Mouse (Mus musculus) small intestine, adult 2 months (tissue): ENCODE measurements around the gene Prr5l. TPM values are rescaled to one million over a fixed set of nuclear protein-coding genes. Genes with fewer than 3 reads are reported as not detected.
"Not testable (repeated sequence)": the region's sequence is repeated elsewhere in the genome, so short reads cannot be mapped to it uniquely, and the experiment has no call there.

ENCODE experiments used
- H3K27ac ChIP-seq: fragments of 200-500 bp; 2 replicates; pipeline ENCODE4 v1.5.1; 2012; ENCODE audit warnings: low read depth, low read length, control low read depth, inconsistent platforms; ENCODE audit not compliant: insufficient read depth
- H3K27me3 ChIP-seq: fragments of 200-500 bp; 2 replicates; pipeline ENCODE4 v1.6.1; 2012; ENCODE audit warnings: mild to moderate bottlenecking, moderate library complexity, low read length, inconsistent platforms; ENCODE audit not compliant: control insufficient read depth, insufficient read depth
- H3K36me3 ChIP-seq: fragments of 200-500 bp; 2 replicates; pipeline ENCODE4 v1.6.1; 2012; ENCODE audit warnings: mild to moderate bottlenecking, low read length, control low read depth, inconsistent platforms; ENCODE audit not compliant: control insufficient read depth, insufficient read depth
- H3K4me1 ChIP-seq: fragments of 200-500 bp; 2 replicates; pipeline ENCODE4 v1.6.1; 2012; ENCODE audit warnings: low read length, inconsistent platforms, mixed read lengths; ENCODE audit not compliant: control insufficient read depth, insufficient read depth, insufficient read length
- H3K4me3 ChIP-seq: fragments of 200-500 bp; 2 replicates; pipeline ENCODE4 v1.5.1; 2012; ENCODE audit warnings: low read depth, mild to moderate bottlenecking, control low read depth, inconsistent platforms, low read length, moderate library complexity
- CTCF ChIP-seq: fragments of 200-500 bp; IDR thresholded peaks from 2 replicates; pipeline ENCODE4 v1.5.1; 2012; ENCODE audit warnings: low read depth, mild to moderate bottlenecking, control low read depth, inconsistent platforms, low read length, moderate library complexity, mixed read lengths; ENCODE audit not compliant: insufficient replicate concordance, insufficient read length; ENCODE audit errors: extremely low read depth
- POLR2A ChIP-seq: fragments of 200-500 bp; IDR thresholded peaks from 2 replicates; pipeline ENCODE4 v1.6.1; 2012; ENCODE audit warnings: low read depth, mild to moderate bottlenecking, control low read depth, inconsistent platforms, low read length, moderate library complexity
- WGBS: fragments of 180-500 bp; shearing (Covaris S2); methylation state at CpG from one replicate; pipeline ENCODE4 v1.1.7; 2018; 5-methylcytosine and 5-hydroxymethylcytosine counted together
- polyA plus RNA-seq: library from polyadenylated mRNA; depleted of rRNA; stranded (reverse); fragments of >200 nt; gene quantifications from 2 replicates; pipeline ENCODE4 v1.2.3, GENCODE M21; 2012

Prr5l gene
- polyA plus RNA-seq, 1 experiment: 3.9 TPM

- TF ChIP-seq CTCF: no peak
- TF ChIP-seq POLR2A: no peak
- Histone ChIP-seq H3K4me3 (no peak overlapping the region), H3K27me3 (no peaks in the 10 kb centered on the region), H3K4me1 (no peaks in the 10 kb centered on the region), H3K36me3 (no peaks in the 10 kb centered on the region), H3K27ac (no peak overlapping the region)
- WGBS: 76% methylated on average over 7 of the region's 7 CpGs
These were observed 130.4 kb downstream of the Prr5l start for GRCm38 (mm10) chr2:101752402-101752801.

- WGBS: 47% methylated on average over 4 of the region's 4 CpGs
- no peak overlapping the region for H3K4me3 ChIP-seq
- H3K4me1 ChIP-seq: no peaks in the 10 kb centered on the region
- H3K27ac ChIP-seq: no peak overlapping the region
- no peaks in the 10 kb centered on the region for H3K27me3 ChIP-seq
- H3K36me3 ChIP-seq: no peaks in the 10 kb centered on the region
- TF ChIP-seq CTCF (no peak), POLR2A (no peak)
These were observed 131.4 kb downstream of the Prr5l start for GRCm38 (mm10) chr2:101751236-101751922.

- Histone ChIP-seq H3K4me1 (no peaks in the 10 kb centered on the region), H3K27ac (no peak overlapping the region), H3K27me3 (no peaks in the 10 kb centered on the region), H3K36me3 (no peaks in the 10 kb centered on the region), H3K4me3 (no peak overlapping the region)
- WGBS: 84% methylated on average over 7 of the region's 7 CpGs
- TF ChIP-seq POLR2A (no peak), CTCF (no peak)
These were observed 136.3 kb downstream of the Prr5l start for GRCm38 (mm10) chr2:101746537-101746936.

GRCm38 (mm10) chr2:101745656-101746055 is 137.2 kb downstream of the Prr5l start:
- not testable (repeated sequence) for H3K4me3 ChIP-seq, H3K36me3 ChIP-seq, H3K27ac ChIP-seq, H3K4me1 ChIP-seq, H3K27me3 ChIP-seq
- 80% methylated on average over 2 of the region's 2 CpGs for WGBS

- H3K4me1 ChIP-seq: no peaks in the 10 kb centered on the region
- no peaks in the 10 kb centered on the region for H3K27me3 ChIP-seq
- no peak overlapping the region for H3K4me3 ChIP-seq
- no peak for TF ChIP-seq POLR2A
- no peak for TF ChIP-seq CTCF
- WGBS: 50% methylated on average over 7 of the region's 7 CpGs
- H3K36me3 ChIP-seq: no peaks in the 10 kb centered on the region
- H3K27ac ChIP-seq: no peak overlapping the region
These were observed 140.6 kb downstream of the Prr5l start for GRCm38 (mm10) chr2:101742072-101742860.

GRCm38 (mm10) chr2:101741653-101742052 is 141.2 kb downstream of the Prr5l start:
- TF ChIP-seq CTCF: no peak
- TF ChIP-seq POLR2A: no peak
- no peak overlapping the region for H3K27ac ChIP-seq
- no peaks in the 10 kb centered on the region for H3K36me3 ChIP-seq
- H3K4me3 ChIP-seq: no peak overlapping the region
- H3K4me1 ChIP-seq: no peaks in the 10 kb centered on the region
- 38% methylated on average over 8 of the region's 8 CpGs for WGBS
- H3K27me3 ChIP-seq: no peaks in the 10 kb centered on the region

- Histone ChIP-seq H3K36me3 (no peaks in the 10 kb centered on the region), H3K27ac (no peak overlapping the region), H3K27me3 (no peaks in the 10 kb centered on the region), H3K4me3 (no peak overlapping the region), H3K4me1 (no peaks in the 10 kb centered on the region)
- 66% methylated on average over 5 of the region's 5 CpGs for WGBS
- TF ChIP-seq CTCF (no peak), POLR2A (no peak)
These were observed 142.9 kb downstream of the Prr5l start for GRCm38 (mm10) chr2:101739914-101740313.
